Mouse (Mus musculus): ENCODE measurements around the gene Bdkrb1.

Bdkrb1 gene

DNA sequence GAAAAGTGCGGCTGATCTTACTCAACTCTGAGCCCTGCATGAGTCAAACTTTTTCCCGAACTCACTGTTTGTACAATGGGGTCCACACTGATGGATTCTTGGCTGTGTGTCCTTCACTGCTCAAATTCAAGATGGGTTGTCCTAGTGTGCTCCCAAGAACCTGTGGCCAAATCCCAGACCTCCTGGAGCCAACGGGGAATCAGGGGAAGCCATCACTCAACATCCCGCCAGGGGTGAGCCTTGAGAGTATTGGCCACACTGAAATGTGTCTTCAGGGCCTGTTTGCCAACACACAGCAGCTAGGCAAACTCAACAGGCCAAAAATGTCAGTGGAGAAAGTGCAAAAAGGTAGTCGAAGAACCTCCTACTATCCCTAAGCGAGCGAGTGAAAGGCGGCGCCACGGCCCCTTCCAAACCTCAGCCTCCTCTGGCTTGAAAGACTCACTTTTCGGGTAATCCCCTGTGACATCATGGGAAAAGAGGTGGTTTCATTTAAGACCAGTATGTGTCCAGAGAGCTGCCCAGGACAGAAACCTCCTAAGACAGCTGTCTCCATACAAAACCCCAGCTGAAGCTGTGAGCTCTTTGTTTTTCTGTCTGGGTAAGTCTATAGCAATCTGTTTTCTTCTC, at the start of gene Bdkrb1:
Gene Bdkrb1, plus strand, starts transcription at position 505 of the 630 bp plus-strand sequence.
- DNase-seq (ENCODE audit: extremely low read depth, low read depth, low spot score), result no peak

DNA sequence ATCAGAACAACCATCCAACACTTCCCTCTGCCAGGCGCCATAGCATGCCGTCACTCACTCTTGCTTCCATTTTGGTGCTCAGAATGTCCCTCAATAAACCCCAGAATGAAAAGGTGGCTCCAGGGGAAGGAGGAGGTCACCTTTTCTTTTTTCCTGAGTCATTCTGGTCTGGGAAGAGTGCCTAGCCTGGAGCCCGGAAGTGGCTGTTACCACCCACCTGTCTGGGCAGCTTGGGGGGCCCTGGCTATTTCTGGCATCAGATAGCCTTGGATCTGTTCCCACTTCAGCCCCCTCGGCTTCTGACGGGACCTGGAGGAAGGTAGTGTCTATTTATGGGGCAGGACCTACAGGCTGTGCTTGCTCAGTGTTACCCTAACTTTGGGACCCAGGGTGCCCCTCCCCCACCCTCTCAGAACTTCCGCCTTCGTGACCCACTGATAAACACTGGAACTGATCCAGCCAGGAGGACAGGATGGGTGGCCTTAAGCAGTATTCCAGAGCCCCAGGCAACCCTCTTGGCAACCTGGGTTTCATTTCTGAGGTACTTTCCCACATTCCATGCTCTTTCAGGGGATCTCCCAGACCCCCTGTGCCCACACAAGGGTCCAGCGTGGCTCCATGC, 48.6 kb upstream of the Bdkrb1 start:
- no peak for DNase-seq (ENCODE audit: extremely low read depth, low read depth, low spot score)

DNA sequence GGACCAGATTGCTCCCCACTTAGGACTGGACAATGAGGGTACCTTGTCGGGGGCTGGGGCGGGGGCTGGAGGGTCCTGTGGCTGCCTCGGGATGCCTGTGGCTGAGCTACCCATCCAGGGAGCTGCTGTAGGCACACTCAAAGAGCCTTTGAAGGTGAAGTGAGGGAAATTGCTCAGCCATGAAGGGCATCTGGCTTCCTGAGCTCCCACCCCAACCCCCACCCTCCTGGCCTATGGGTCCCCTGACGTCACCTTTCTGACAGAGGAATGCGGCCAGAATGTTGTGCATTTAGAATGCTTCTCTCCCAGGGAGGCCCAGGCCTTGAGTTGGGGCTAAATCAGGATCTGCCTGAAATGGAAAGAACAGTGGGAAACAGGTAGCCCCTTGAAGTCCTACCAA, 47.7 kb upstream of the Bdkrb1 start:
- no peak for DNase-seq (ENCODE audit: extremely low read depth, low read depth, low spot score)

DNA sequence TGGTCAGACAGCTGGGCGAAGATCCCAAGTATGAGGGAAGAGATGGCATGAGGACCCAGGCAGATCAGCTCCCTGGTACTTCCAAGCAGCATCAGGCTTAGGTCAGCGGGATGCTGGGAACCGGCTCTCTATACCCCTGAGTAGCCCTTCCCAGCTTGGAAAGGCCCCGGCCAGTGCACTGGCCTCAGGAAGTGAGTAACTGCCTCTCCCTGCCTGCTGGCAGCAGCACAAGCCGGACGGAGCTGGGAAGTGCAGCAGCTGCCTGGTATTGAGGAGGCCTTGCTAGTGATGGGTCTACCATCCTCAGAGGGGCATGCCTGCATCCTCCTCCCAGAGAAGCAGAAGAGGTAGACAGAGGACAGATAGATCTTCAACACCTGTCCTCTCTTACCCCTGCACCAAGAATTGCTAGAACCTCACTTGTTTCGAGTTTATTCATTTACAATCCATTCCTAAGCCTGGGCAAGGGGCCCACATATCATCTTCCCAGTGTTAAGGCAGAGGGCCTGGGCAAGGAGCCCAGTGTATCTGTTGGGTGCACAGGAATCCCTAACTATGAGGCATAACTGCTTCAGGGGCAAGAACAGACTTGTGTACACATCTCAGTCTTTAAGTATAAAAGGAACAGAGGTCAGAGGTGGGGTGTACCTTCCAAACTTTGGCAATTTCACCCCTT, 45.5 kb upstream of the Bdkrb1 start:
- no peak for DNase-seq (ENCODE audit: extremely low read depth, low read depth, low spot score)

GRCm38 (mm10) chr12:105561007-105561534, 41.8 kb upstream of the Bdkrb1 start:
- DNase-seq (ENCODE audit: extremely low read depth, low read depth, low spot score), result no peak

GRCm38 (mm10) chr12:105562056-105562820, 40.6 kb upstream of the Bdkrb1 start:
- no peak for DNase-seq (ENCODE audit: extremely low read depth, low read depth, low spot score)

GRCm38 (mm10) chr12:105562936-105563680, 39.8 kb upstream of the Bdkrb1 start, which contains the start of gene Bdkrb2:
TSS of gene Bdkrb2 (plus strand) at chr12:105563226.
- no peak for DNase-seq (ENCODE audit: extremely low read depth, low read depth, low spot score)

- no peak for DNase-seq (ENCODE audit: extremely low read depth, low read depth, low spot score)
These were observed 39.1 kb upstream of the Bdkrb1 start for GRCm38 (mm10) chr12:105563726-105564275.

DNA sequence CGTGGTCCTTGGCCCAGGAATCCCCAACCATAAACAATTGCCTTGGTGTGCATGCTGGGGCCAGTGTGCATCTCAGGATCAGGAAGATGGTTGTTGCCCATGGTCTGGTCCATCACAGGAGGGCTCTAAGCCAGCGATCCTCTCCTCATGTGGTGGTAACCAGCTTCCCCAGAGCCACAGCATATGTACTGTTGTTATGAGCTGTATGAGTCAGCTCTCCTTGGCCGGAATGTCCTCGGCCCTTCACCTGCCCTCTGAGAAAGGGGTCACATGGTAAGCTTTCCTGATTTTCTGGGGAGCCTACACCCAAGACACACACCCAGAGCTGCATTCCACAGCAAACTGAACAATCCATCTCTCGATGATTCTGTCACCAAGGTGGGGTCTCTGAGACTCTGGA, 37.7 kb upstream of the Bdkrb1 start:
- no peak for DNase-seq (ENCODE audit: extremely low read depth, low read depth, low spot score)

DNA sequence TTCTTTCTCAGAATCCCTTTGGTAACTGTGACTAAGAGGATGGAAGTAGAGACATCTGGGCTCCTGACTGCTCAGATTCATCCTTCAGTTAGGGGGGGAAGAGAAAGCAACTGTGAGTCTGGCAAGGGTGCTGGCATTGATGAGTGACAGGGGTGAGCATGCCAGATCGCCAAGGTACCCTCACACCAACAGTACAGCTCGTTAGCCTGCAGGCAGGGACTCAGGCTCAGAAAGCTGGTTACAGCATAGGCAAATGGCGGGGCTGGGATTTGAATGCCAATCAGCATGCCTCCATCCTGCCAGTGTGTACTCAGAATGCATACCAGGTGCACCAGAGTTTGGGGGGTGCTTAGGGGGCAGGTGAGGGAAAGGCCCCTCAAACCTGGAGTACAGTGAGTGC, 31.0 kb upstream of the Bdkrb1 start:
- DNase-seq (ENCODE audit: extremely low read depth, low read depth, low spot score), result no peak

DNA sequence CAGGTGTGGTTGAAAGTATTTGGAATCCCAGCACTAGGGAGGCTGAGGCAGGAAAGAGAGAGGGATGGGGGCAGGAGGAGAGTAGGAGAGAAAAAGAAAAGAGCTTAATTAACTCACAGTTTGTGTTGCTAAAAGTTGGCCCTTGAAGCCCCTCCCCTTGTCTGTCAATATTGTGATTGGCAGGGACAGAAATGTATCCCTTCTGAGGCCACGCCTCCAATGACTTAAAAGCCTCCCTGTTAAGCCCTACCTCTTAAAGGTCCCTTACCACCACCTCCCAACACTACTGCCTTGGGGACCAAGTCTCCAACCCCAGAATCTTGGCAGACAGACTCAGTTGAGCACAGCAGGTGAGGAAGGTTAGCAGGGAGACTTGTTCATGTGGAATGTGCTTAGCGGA, 30.3 kb upstream of the Bdkrb1 start:
- no peak for DNase-seq (ENCODE audit: extremely low read depth, low read depth, low spot score)

DNA sequence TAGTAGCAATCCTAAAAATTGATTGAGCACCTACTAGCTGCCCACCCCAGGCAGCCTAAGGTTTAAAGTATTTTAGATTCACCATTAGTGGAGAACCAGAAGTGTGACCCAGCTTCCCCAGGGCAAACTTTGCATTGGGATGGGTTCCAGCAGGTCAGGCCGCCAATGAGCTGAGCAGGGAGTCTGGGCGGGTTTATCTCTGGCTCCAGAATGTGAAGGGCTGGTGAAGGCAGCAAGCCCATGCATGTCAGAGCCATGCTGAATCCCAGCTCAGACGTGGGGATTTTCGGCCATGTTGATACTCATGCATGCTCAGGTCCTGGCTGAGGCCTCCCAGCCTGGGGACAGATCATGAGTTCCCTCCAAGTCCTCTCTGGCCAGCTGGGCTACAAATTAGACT, 28.5 kb upstream of the Bdkrb1 start:
- peak; percentile 39 for DNase-seq (ENCODE audit: extremely low read depth, low read depth, low spot score)

DNA sequence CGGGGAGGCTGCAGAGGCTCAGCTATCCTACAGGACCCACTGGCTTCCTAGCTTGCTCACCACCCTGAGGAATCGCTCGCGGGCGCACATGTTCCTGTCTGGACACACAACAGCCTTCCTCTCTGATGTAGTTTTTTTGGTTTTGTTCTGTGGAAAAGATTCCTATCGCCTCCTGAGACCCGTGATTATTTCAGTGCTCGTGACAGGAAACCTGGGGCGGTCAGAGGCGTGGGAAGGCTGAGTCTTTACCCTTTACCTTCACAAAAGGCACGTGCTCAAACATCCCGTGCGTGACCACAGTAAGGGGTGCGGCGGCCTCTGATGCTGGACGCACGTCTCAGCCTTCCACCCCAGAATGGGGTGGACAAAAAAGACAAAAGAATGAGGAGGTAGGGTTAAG, 22.4 kb upstream of the Bdkrb1 start:
- DNase-seq (ENCODE audit: extremely low read depth, low read depth, low spot score), result no peak

GRCm38 (mm10) chr12:105582486-105582885, 20.4 kb upstream of the Bdkrb1 start:
- no peak for DNase-seq (ENCODE audit: extremely low read depth, low read depth, low spot score)

- DNase-seq (ENCODE audit: extremely low read depth, low read depth, low spot score), result no peak
These were observed 19.4 kb upstream of the Bdkrb1 start for GRCm38 (mm10) chr12:105583484-105583883.

DNA sequence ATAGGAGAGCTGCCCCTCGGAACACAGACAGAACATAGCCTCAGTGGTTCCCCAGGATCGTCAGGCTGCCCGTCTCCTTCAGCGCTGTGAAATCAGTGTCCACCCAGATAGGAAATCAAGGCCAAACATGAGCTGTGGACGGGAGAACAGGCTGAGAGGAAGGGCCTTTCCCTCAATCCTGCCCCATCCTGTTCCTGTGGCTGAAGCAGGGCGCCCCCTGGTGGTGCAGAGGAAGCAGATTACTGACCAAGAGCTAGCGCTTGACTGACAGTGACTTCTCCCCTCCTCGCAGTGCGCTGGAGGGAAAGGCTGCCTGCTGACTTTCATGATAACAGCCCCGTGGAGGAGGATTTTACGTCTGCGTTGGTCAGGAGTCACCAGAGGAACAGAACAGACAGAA, 18.0 kb upstream of the Bdkrb1 start:
- DNase-seq (ENCODE audit: extremely low read depth, low read depth, low spot score), result no peak

- DNase-seq (ENCODE audit: extremely low read depth, low read depth, low spot score), result no peak
These were observed 15.4 kb upstream of the Bdkrb1 start for GRCm38 (mm10) chr12:105587526-105587925.

DNA sequence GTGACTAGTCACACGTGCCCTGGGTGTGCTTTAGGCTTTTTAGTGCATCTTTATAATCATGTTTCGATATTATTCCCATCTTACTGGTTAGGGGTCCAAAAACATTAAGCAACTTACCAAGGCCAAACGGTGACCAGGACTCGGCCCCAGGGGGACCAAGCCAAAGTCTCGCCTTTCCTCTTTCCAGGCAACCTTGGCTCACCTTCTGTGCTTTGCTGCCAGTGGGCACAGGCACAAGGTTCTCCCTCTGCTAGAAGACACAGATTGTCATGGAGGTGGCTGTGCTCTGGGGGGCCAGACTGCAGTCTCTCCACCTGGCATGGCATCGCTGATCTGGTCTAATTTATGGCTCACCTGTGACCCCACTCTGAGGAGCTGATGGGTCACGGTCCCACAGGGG, 12.1 kb upstream of the Bdkrb1 start:
- no peak for DNase-seq (ENCODE audit: extremely low read depth, low read depth, low spot score)

DNA sequence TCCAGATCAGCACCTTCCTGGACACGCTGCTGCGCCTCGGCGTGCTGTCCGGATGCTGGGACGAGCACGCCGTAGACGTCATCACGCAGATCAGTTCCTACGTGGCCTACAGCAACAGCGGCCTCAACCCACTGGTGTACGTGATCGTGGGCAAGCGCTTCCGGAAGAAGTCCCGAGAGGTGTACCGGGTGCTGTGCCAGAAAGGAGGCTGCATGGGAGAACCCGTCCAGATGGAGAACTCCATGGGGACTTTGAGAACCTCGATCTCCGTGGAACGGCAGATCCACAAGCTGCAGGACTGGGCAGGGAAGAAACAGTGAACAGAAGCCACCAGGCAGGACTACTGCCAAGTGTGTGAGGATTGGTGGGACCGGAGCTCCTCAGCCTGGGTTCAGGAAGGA, 10.5 kb upstream of the Bdkrb1 start:
- DNase-seq (ENCODE audit: extremely low read depth, low read depth, low spot score), result no peak

- DNase-seq (ENCODE audit: extremely low read depth, low read depth, low spot score), result no peak
These were observed 9.4 kb upstream of the Bdkrb1 start for GRCm38 (mm10) chr12:105593471-105593870.
